In genomic region chr13:21259171-21259631, GRCm38 (mm10) we compare ENCODE assay signal across 9 mouse cellular contexts. TPM values are rescaled to one million over a fixed set of nuclear protein-coding genes. Genes with fewer than 3 reads are reported as not detected.
DNase-seq lines count a peak whose midpoint lies in the region; ATAC-seq and TF ChIP-seq lines count a peak whose summit lies in the region.
"Had no signal": no experiment of that assay in that cellular context is flagged by ENCODE, and none has a peak within 500 bp of the region (broad histone marks: within the 10 kb centered on the region; RNA-seq: fewer than 3 reads in every experiment).

No protein-coding gene starts in this region.

- peak overlapping the region; percentile 23; the same call in 1 of the 2 replicates for H3K9ac ChIP-seq in kidney, embryonic 14.5 days (ENCODE audit: low read depth, low read length)
- peak overlapping the region; percentile 72 for H3K9ac ChIP-seq in forebrain, embryonic 13.5 days
- H3K9ac ChIP-seq in liver, embryonic 15.5 days = no peak overlapping the region

- no peak for DNase-seq in kidney, adult 18-20 months
- no peak for DNase-seq in testis, postnatal 14 days (ENCODE audit: low spot score)
- DNase-seq in lung, postnatal 10 days = no peak

- H3K4me2 ChIP-seq in kidney, embryonic 14.5 days (replicated peaks; ENCODE audit: low read depth, low read length) = peak overlapping the region; percentile 72
- H3K4me2 ChIP-seq in forebrain, embryonic 13.5 days = peak overlapping the region; percentile 65
- H3K4me2 ChIP-seq in liver, embryonic 15.5 days = peak overlapping the region; percentile 68

- H3K4me1 ChIP-seq in kidney, embryonic 14.5 days (ENCODE audit: control insufficient read depth, insufficient read depth, low read length) = peaks cover 7% of the 10 kb centered on the region; the same call in 1 of the 2 replicates
- 0 out of 2 replicates have a peak, but pooled peaks cover 3% of the 10 kb centered on the region for H3K4me1 ChIP-seq in bone marrow macrophage, adult 2 months (ENCODE audit: control insufficient read depth, insufficient read depth, low read length)
- H3K4me1 ChIP-seq in forebrain, embryonic 13.5 days = peaks cover 11% of the 10 kb centered on the region
- peaks cover 23% of the 10 kb centered on the region for H3K4me1 ChIP-seq in liver, embryonic 15.5 days (replicated peaks)

- WGBS in kidney, embryonic 14.5 days = under 1% methylated on average over 15 of the region's 15 CpGs
- 1% methylated on average over 15 of the region's 15 CpGs for WGBS in forebrain, embryonic 13.5 days
- WGBS in liver, embryonic 15.5 days (ENCODE audit: insufficient replicate concordance) = 2% methylated on average over 15 of the region's 15 CpGs

- peak overlapping the region; percentile 40 for H3K4me3 ChIP-seq in kidney, embryonic 14.5 days (ENCODE audit: low read length)
- peak overlapping the region; percentile 44 for H3K4me3 ChIP-seq in bone marrow macrophage, adult 2 months (ENCODE audit: insufficient read depth, low read length)
- H3K4me3 ChIP-seq in forebrain, embryonic 13.5 days = peak overlapping the region; percentile 49
- peak overlapping the region; percentile 50 for H3K4me3 ChIP-seq in liver, embryonic 15.5 days (replicated peaks)

- H3K27me3 ChIP-seq in kidney, embryonic 14.5 days (ENCODE audit: control insufficient read depth, insufficient read depth, low read length) = no peaks in the 10 kb centered on the region
- peaks cover 24% of the 10 kb centered on the region for H3K27me3 ChIP-seq in forebrain, embryonic 13.5 days
- peaks cover 64% of the 10 kb centered on the region for H3K27me3 ChIP-seq in liver, embryonic 15.5 days

- no peak for ATAC-seq in kidney, embryonic 14.5 days (ENCODE audit: low FRiP score, low TSS enrichment)
- peak; percentile 43 for ATAC-seq in forebrain, embryonic 13.5 days
- ATAC-seq in liver, embryonic 15.5 days (ENCODE audit: insufficient read depth) = no peak
- no peak for ATAC-seq in erythroid progenitor cell, adult 5-6 weeks (replicated peaks; ENCODE audit: low FRiP score, poor library complexity, severe bottlenecking)

- no peak overlapping the region for H3K27ac ChIP-seq in kidney, embryonic 14.5 days (ENCODE audit: low read depth, low read length)
- no peak overlapping the region for H3K27ac ChIP-seq in bone marrow macrophage, adult 2 months (ENCODE audit: insufficient read depth, low read depth, low read length)
- no peak overlapping the region for H3K27ac ChIP-seq in forebrain, embryonic 13.5 days
- no peak overlapping the region for H3K27ac ChIP-seq in liver, embryonic 15.5 days (replicated peaks)

- H3K9me3 ChIP-seq in kidney, embryonic 14.5 days (ENCODE audit: control insufficient read depth, low read length) = no peaks in the 10 kb centered on the region
- no peaks in the 10 kb centered on the region for H3K9me3 ChIP-seq in forebrain, embryonic 13.5 days (replicated peaks)
- no peaks in the 10 kb centered on the region for H3K9me3 ChIP-seq in liver, embryonic 15.5 days (replicated peaks)

- TF ChIP-seq POLR2A in bone marrow macrophage, adult 2 months (IDR thresholded peaks at IDR 0.05; ENCODE audit: borderline replicate concordance, low read depth, low read length) = no peak

- TF ChIP-seq CTCF in bone marrow macrophage, adult 2 months (IDR thresholded peaks at IDR 0.05; ENCODE audit: low read depth, low read length) = no peak

- H3K36me3 ChIP-seq in kidney, embryonic 14.5 days (ENCODE audit: control insufficient read depth, insufficient read depth, low read length) = no peaks in the 10 kb centered on the region
- H3K36me3 ChIP-seq in forebrain, embryonic 13.5 days (ENCODE audit: poor library complexity, severe bottlenecking) = no peaks in the 10 kb centered on the region
- no peaks in the 10 kb centered on the region for H3K36me3 ChIP-seq in liver, embryonic 15.5 days (replicated peaks)

RNA-seq across cellular contexts. Expression of gene Gpx5, which starts 33.3 kb away (rescaled TPM):
- polyA plus RNA-seq in kidney, embryonic 14.5 days (2014; fragmentation: Nextera tagmentation; extraction: Ambion mirVana) = not detected in 2 replicates
- polyA plus RNA-seq in bone marrow macrophage, adult 2 months (2012; ENCODE audit: insufficient read depth, insufficient read length, missing spikeins) = not detected in 2 replicates
- not detected in 2 replicates for polyA plus RNA-seq in forebrain, embryonic 13.5 days (2015; fragmentation: Nextera tagmentation; extraction: Ambion mirVana)
- polyA plus RNA-seq in liver, embryonic 15.5 days (2015; fragmentation: Nextera tagmentation; extraction: Ambion mirVana) = not detected in 2 replicates
- not detected in 2 replicates for total RNA-seq in erythroid progenitor cell, adult 5-6 weeks (2015; ENCODE audit: low replicate concordance)
- total RNA-seq in erythroid progenitor cell, adult 5-6 weeks (2017; ENCODE audit: low replicate concordance) = not detected in 2 replicates
- total RNA-seq: layer of hippocampus, postnatal 36 days had no signal

RNA-seq across cellular contexts. Expression of gene Gpx6, which starts 52.7 kb away (rescaled TPM):
- 3.4 and 3.9 TPM in 2 replicates for polyA plus RNA-seq in kidney, embryonic 14.5 days (2014; fragmentation: Nextera tagmentation; extraction: Ambion mirVana)
- polyA plus RNA-seq in bone marrow macrophage, adult 2 months (2012; ENCODE audit: insufficient read depth, insufficient read length, missing spikeins) = not detected in 2 replicates
- not detected in 2 replicates for polyA plus RNA-seq in forebrain, embryonic 13.5 days (2015; fragmentation: Nextera tagmentation; extraction: Ambion mirVana)
- not detected in 2 replicates for polyA plus RNA-seq in liver, embryonic 15.5 days (2015; fragmentation: Nextera tagmentation; extraction: Ambion mirVana)
- not detected in 2 replicates for total RNA-seq in erythroid progenitor cell, adult 5-6 weeks (2015; ENCODE audit: low replicate concordance)
- total RNA-seq in erythroid progenitor cell, adult 5-6 weeks (2017; ENCODE audit: low replicate concordance) = not detected in 2 replicates
- total RNA-seq: layer of hippocampus, postnatal 36 days had no signal
